Mouse (Mus musculus): ENCODE measurements around the gene Epb41l3.
"Not testable (repeated sequence)": the region's sequence is repeated elsewhere in the genome, so short reads cannot be mapped to it uniquely, and the experiment has no call there.

The Epb41l3 gene

DNA sequence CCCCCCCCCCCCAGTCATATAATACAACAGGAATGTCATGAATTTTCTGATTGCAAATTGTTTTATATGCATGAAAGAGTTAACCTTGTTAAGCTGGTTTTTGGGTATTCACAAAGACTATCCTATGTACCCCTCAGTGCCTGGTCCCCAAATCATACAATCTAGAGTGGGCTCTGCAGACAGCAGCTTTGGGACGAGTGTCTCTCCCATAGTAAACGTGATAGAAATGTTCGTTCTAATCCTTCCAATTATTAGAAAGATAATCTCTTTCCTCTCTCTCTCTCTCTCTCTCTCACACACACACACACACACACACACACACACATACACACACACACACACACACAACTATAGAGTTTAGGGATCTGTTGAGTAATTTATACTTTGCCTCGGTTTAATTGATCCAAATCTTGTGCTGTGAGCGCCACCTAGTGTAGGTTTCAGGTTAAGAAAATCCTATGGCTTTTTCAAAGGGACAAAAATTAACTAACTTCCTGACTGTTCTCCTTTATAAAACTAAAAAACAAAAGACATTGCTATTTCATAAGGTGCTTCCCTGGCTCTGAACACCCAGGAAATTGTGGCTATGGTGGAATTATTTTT is 30.4 kb downstream of the Epb41l3 start:
- no peak for DNase-seq (ENCODE audit: low spot score in 2 of 2)

DNA sequence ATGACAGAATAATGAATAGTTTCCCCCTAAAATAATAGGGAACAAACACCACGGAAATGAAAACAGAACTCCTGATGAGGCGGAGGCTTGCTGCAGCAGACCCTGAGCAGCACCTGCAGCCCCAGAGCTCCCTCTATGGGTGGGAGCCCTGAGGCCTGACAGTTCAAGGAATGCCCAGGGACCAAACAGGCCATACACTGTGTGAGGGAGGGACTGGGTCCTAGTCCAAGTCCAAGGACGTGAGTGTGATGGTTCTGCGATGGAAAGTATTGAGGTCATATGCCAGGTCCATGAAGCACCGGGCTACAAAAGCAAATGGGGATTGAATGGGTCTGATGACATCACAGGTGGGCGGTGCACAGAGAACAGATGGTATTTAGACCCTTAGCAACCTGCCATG is 33.7 kb downstream of the Epb41l3 start:
- no peak for DNase-seq (ENCODE audit: low spot score in 2 of 2)

DNA sequence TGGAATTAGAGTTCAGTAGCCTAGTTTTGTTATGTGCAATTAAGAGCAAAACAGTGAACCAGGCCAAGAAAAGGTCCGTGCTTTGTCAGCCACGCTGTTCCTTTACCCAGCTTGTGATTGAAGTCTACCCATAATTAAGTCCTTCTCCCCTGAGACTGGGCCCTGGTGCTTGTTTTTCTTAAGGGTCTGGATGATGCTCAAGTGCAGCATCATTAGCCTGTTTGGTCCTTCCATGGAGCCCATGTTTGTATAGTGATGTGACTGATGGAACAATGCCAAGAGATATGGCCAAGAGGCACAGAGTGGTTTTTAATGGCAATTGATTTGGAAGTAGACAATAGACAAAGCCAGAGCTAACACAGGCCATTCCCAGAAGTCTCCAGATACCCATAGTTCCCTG is 36.7 kb downstream of the Epb41l3 start:
- no peak for DNase-seq (ENCODE audit: low spot score in 2 of 2)

DNA sequence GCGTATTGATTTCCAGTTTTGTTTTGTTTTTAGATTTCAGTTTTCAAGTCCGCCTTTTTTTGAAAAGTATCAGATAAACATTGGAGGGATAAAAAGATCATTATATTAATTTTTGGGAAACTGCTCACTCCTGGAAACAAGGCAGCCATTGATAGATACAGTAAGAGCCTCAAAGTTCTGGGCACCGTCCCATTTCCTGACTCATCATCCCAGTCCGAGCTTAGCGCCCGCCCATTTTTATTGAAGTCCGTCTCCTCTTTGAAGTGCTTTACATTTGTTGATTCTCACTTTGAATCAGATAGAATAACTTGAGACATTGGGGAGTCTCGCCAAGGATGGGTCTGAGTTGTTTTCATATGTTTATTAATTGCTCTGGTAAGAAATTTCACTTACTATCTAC is 43.7 kb downstream of the Epb41l3 start:
- no peak for DNase-seq (ENCODE audit: low spot score in 2 of 2)

DNA sequence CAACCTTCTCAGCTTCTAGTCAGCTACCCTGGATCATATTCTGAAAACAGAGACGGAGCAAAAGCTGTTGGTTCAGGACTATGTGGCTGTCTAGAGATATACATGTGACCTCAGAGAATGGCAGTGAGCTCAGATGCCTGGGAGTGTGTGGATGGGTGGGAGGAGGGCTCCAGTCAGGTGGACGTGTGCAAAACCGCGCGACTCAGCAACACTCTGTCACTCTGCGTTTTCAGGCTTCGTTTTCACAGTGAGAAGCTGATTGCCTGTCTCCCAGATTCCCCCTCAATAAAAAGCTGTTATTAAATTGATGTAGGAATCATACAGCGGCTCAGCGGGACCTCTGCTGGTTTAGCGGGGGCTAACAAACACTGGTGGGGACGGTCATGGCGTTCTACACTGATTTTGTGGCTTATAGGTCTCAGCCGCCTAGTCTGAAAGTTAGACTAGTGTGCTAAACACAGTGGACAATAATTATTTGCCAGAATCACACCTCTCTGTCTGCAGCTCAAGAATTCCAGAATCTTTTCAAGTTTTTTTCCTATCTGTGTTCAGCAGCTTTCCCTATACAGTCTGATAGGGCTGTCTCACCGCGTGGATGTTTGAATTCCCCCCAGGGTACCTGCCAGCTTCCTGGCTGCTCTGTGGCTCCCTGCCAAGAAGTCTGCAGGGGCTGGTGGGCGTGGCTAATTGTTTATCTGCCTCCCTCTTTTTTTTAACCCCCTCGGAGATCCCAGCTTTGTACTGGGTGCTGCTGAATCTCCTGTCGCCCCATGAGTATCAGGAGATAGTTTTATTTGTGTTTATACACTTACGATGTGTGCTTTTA is 45.3 kb downstream of the Epb41l3 start:
- no peak for DNase-seq (ENCODE audit: low spot score in 2 of 2)

DNA sequence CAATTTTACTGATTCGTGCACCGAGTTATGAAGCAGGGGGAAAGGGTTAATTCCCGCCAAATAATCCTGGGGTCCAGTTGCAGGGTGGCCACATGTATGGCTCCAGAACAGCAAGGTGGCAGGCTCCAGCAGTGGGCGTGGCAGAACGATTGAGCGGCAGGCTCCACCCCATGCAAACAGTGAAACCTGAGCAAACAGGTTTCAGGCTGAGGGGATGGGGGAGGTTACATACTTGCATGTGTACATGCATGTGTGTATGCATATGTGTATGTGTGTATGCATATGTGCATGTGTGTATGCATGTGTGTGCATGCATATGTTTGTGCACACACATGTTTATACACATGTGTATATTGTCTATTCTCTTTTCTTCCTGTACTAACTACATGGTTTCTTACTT is 46.9 kb downstream of the Epb41l3 start:
- DNase-seq (ENCODE audit: low spot score in 2 of 2) = not testable (repeated sequence)

DNA sequence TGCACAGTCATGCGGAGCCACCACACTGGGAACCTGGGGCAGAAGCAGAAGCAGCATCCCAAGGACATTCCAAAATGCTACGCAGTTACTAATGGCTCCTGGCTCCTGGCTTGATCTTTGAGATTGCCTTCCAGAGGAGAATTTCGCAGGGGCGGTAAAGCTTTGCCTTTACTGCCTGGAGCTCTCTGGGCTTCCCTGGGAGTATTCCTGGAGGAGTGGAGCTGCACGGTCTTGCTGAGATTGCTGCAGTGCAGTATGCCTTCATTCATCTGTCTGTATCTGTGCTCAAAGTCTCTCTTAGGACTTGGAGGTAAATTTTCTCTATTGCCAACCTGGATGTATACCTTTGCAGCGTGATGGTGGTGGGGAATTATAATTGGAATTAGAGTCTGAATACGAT is 52.0 kb downstream of the Epb41l3 start:
- DNase-seq (ENCODE audit: low spot score in 2 of 2) = no peak

DNA sequence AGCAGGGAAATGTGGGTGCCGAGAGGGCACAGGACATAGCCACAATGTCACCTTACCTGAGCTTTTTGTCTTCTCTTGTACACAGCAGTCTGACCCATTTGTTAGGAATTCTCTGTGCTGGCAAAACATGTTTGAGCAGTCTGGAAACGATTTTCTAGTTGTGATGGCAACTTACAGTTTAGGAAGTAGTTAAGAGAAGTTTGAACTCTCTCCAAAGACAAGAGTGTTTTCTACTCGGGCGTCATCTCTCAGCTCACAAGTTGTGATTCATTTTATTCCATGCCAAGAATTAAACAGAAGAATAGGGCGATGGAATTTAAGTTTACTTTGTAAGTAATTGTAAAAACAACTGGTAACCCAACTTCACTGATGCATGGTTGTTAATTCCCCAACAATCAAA is 52.5 kb downstream of the Epb41l3 start:
- no peak for DNase-seq (ENCODE audit: low spot score in 2 of 2)

DNA sequence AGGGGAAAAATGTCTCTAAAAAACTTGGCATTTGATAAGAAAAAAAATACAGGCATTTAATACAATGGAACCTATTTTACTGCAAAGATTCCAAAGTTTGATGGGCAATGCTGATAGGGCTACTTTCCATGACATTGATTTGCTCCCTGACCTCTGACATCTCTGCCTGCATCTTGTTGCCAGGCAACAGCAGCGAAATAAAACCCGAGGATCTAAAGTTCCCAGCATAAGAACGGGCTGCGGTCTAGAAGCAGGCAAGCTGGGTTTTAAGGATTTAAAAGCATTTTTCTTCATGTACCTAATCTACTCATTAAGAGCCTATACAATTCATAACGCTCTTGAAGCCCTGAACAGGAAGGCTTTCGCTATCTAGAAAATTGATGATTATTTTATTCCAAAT is 54.0 kb downstream of the Epb41l3 start:
- no peak for DNase-seq (ENCODE audit: low spot score in 2 of 2)

DNA sequence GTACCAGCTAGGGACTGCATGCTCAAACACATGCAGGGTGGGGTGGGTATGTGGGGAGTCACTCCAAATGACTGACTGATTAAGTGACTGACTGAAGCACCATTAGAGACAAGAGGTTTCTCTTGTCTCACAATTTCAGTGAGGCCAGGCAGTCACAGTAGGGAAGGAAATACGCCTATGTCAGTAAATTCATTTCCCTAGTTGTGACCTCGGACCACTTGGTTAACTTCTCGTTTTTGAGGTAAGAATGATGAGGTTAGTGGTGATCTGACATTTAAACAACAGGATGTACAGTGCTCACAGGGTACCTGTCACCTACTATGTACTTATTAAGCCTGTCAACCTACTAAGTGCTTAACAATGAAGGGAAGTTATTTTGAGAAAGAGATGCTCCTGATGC is 67.5 kb downstream of the Epb41l3 start:
- DNase-seq (ENCODE audit: low spot score in 2 of 2) = no peak

DNA sequence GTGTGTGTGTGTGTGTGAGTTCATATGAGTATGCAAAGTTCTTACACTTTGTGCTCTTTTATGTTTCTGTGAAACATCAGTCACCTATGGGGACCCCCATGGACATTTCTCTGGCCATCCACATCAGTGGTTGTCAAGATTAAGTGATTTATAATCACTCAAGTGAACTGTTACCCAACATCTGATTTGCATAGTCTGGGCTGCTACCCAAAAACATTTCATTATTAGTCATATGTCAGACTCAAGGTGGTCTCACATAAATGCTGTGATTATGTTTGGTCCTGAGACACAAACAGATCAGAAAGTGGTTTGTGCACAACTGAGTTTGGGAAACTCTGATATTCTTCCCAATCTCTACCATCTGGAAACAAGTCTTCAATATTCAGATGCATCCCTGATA is 75.3 kb downstream of the Epb41l3 start:
- DNase-seq (ENCODE audit: low spot score in 2 of 2) = no peak

DNA sequence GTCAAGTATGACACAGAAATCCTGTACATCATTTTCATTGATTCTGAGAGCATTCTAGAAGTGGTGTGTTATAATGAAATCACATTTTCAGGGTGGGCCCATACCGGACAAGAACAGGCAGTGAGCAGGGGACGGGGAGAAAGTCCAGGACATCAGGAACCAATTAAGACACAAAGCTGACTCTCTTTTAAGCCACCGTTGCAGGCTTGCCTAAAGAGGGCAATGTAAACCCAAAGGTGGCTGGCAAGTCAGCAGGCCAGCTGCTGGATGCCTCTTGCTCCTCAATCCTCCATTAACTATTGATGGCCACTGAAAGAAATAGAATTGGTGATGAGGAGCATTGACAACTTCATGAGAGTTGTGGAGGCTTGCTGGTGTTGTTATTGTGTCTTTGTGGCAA is 75.8 kb downstream of the Epb41l3 start:
- DNase-seq (ENCODE audit: low spot score in 2 of 2) = no peak

DNA sequence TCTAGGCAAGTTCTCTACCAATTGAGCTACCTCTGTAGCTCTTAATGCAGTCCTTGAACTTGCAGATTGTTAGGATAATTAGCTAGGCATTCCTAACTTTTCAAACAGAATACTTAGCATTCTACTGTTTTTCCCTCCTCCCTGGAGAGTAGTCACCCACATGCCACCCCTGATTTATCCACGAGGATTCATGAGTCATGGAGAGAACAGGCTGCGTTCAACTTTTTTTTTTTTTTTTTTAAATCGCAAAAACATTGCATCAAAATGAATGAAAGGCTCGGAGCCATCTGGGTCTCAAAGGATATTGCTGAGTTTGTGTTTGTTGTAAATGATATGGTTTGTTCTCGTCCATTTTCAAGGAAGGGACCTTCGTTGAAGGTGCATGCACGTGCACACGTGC is 79.6 kb downstream of the Epb41l3 start:
- DNase-seq (ENCODE audit: low spot score in 2 of 2) = no peak

DNA sequence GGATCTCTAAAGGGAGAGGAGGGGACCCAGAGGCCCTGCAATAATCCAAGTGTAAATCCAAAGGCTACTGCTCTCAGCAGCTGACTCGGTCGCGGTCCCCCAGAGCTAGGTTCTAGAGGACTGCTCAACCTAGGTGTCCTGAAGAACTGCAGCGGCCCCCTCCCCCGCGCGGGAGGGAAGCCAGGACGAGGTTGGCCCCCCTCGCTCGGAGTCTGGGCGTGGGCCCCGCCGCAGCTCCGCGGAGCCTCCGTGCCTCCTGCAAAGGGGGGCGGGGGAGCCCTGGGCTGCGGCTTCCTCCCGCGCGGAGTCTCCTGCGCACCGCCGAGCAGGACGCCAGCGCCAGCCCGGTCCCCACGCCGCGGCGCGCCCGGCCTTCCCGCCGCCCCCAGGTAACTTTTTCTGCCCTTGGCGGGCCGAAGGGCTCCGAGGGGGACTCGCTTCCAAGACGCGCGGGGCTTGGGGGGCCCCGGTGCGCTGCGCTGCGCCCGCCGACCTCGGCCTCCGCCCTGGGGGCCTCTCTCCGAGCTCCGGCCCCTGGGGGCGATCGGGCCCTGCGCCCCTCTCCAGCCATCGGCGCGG is 81.1 kb downstream of the Epb41l3 start:
- DNase-seq (ENCODE audit: low spot score in 2 of 2) = no peak

DNA sequence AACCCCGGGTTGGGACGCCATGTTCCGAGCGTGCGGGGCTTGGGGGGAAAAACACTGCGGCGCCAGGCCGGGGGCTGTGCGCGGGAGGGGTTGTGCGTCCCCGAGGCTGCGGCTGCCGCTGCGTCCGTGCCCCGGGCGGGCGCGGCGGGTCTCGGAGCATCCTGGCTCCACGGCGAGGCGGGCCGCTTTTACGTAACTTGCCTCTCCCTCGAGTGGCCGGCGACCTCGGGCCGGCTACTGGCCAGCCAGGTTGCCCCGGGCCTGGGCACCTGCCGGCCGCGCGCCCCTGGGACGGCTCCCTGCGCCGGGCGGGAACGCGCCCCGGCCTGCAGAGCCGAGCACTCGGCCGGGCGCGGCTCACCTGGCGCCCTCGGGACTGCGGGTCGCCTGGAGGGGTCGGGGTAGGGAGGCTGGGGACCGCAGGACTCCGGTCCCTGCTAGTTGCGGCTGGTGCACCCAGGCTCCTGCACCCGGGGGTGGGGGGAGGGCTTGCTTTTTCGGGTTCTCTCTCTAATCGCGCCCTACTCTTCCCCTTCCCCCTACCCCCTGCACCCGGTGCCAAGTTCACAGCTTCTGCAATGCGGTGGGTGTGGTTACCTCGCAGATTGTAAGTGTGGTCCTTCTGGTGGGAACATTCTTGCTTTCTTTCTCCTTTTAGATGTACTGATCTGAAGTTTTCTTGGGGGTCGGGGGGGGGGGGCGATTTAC is 81.8 kb downstream of the Epb41l3 start:
- no peak for DNase-seq (ENCODE audit: low spot score in 2 of 2)

DNA sequence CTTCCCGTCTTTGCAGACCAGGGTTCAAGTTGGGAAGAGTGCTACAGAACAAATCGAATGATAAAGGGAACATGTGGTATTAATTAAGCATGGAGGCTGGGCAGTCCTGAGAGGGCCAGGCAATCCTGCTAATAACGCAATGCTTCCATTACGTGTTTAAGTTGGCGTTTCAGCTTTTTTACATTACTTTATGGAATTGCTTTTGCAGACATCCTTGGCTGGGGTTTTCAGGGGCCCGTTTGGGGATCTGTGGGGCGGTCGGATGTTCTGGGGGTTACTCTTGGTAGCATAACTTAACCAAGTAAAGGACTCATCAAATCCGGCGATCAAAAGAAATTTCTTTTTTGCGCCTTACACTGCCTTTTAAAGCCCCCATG is 82.3 kb downstream of the Epb41l3 start:
- no peak for DNase-seq (ENCODE audit: low spot score in 2 of 2)

DNA sequence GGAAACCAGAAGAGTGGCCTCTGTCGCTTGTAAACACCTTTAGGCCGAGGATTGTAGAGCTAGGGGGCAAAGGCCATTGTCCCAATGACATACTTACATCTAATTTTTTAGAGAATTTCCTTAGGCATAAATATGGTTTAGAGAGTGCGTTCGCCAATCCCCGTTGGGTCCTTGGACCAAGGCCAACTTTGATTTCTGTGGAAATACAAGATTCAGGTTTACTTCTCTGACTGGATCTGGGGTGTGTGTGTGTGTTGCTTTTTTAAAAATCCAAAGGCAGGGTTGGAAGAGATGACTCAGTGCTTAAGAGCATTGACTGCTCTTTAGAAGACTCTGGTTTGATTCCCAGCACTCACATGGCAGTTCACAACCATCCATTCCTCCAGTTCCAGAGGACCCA is 83.2 kb downstream of the Epb41l3 start:
- no peak for DNase-seq (ENCODE audit: low spot score in 2 of 2)

DNA sequence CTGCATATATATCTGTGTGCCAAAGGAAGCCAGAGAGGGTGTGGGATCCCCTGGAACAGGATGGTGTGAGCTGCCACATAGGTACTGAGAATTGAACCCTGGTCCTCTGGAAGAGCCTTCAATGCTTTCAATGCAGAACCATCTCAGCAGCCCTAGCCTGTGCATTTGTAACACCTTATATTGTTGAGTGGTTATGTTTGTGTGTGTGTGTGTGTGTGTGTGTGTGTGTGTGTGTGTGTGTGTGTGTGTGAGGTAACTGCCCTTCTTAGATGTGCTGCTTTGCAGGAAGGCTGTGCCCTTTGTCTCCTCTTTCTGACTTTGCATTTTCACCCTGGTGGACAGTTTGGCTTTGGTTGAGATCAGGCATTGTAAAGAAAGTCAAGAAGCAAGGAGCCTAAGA is 87.2 kb downstream of the Epb41l3 start:
- no peak for DNase-seq (ENCODE audit: low spot score in 2 of 2)

DNA sequence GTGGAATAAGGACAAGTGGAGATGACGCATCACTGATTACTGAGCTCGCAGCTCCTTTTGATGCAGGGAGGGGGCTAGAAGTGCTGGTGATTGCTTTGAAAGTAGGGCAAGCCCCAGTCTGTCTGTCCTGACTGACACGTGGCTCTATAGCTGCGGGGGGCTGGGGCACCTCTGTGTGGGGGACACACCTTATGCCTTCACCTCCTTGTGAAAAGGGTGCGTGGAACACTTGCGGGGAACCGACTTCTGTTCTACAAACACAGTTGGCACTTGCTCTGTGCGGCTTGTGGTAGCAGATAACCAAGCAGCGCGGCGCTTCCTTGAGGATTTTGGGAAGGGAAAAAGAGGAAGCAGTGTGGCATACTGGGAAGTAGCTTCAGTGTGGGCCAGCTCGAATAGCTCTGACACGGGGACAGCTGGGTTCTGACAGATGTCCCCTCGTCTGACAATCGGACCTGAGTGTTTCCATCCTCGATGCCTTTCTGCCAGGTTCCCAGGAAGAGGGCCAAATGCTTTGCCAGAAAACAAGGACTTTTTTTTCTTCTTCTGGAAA is 101.5 kb downstream of the Epb41l3 start:
- DNase-seq (ENCODE audit: low spot score in 2 of 2) = no peak

DNA sequence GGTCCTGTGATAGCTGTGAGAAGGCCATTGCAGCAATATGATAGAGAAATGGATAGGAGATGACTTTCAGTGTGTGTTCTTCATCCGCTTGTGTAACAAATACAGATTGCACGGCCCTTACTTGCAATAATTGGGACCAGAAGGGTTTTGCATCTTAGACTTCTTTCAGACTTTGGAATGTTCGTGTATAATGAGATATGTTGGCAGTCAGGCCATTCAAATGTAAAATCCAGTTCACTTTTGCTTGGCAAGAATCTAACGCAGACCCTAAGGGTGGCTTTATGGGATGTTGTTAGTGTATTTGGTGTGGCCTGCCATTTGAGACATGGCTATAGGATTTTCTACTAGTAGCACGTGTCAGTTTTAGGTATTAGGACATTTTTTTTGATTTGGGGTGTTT is 102.5 kb downstream of the Epb41l3 start:
- DNase-seq (ENCODE audit: low spot score in 2 of 2) = no peak

DNA sequence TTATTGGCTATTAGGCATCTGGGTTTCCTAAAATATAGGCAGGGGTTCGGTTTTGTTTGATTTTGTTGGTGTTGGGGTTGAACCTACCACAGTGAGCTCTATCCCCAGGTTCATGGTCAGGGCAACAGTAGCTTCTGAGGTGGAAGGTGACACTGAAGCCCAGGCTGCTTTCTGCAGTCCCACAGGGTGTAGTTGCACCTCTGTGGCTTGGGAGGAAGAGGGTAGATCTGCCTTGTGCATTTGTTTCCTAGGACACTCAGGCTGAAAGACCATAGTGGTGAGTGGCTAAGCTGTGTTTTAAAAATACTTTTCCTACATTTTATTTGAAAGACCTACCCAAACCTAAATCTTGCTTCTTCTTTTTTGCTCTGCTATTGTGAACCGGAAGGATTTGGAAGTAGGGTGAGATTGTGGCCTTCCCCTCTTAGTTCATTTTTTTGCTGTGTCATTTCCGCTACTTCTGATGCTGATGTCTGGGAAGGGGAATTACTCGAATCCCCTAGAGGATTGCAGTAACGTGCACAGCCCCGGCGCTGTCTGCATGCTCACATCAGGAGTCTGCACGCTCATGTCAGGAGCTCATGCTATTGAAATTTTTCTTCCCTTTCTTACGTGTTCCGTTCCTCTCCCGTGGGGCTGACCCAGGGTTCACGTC is 105.5 kb downstream of the Epb41l3 start:
- DNase-seq (ENCODE audit: low spot score in 2 of 2) = peak; percentile 2 to 30

Data from spleen, postnatal 36 days (tissue).